Mouse (Mus musculus): Measurements from ENCODE around the gene Fn1.

The Fn1 gene

DNA sequence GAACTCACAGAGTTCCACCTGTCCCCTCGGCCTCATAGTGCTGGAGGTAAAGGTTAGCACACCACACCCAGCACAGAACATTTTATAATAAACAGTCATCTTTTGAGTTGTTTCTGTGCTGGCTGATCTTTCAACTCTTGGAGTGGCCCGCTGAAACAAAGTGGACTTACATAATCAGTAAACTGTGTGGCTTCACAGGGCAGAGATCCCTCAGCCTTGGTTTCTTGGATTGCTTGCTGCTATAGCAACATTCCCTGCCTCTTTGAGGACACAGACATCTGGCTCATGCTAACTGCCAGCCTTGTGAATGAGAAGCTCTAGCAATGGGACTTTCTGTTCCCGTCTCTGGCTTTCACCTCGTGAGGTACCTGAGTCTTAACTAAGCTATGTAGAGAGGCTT lies 73.5 kb downstream of the Fn1 start:
- POLR2A ChIA-PET = interaction anchor here in 3 of 4 experiments (0.5 to 15.3 kb wide), 22 partner anchors 9 to 216 kb away, joined by 3 to 141 read pairs (median 4); no protein-coding TSS in a partner anchor
- CTCF ChIA-PET = no interaction called here

DNA sequence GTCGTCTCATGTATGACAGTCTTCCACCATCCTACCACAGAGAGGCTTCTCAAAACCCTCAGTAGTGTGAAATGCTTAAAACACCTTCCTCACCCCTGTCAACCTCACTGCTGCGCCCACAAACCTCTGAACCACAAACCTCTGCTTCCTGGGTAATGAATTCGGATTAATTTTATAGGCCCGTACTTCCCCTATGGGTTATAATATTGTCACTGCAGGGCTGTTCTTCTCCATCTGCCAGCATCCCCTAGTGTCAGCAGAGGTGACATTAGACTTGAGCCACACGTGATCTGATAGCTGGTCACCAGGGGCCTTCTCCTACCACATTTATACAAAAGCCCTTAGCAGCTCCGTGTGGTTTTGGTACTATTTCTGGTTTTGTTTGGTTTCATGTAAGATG lies 76.2 kb downstream of the Fn1 start:
- POLR2A ChIA-PET = interaction anchor here (0.6 to 15.3 kb wide), 8 partner anchors 9 to 69 kb away, joined by 3 to 141 read pairs (median 6); partner anchors contain the start of gene Atic (in 2 of the 4)
- CTCF ChIA-PET = no interaction called here

DNA sequence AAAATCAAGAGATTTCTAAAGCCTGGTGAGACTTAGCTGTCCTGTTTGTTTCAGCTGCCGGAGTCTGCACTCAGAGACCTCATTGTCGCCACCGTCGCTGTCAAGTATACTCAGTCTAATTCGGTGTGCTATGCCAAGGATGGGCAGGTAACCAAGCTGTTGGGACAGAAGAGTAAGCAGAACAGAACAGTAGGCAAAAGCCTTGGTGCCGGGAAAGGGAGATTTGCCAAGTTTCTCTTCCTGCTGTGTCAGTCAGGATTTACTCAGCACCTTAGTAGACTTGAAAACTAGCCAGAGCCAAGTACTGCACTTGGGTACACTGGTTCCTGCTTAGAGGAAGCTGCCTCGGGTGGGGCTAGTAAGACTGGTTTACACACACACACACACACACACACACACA lies 77.0 kb downstream of the Fn1 start:
- ChIA-PET CTCF (no interaction called here), POLR2A (interaction anchor here in 1 of 4 experiments (0.9 to 15.3 kb wide), 9 partner anchors 9 to 75 kb away, joined by 3 to 141 read pairs (median 4); partner anchors contain the start of gene Atic)

DNA sequence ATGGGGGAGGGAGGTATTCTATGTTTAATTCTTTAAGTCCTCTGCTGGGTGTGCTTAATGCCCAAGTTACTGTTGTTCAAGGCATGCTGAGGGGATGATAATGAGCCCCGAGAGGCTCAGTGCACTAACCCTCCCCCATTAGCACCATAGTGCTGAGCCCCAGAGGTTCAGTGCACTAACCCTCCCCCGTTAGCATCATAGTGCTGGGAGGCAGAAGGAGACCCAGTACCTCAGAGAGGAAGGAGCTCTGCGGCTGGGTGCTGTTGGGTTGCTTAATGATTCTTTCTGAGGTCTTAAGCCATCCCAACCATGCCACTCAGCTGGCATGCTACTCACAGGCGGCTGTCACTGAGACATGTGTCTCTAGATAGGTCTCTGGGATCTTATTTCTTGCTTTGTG lies 82.9 kb downstream of the Fn1 start:
- CTCF ChIA-PET = interaction anchor here in 1 of 4 experiments (0.6 kb wide), 1 partner anchor 31 kb away, joined by 3 read pairs; no protein-coding TSS in a partner anchor
- POLR2A ChIA-PET = interaction anchor here in 2 of 4 experiments (0.6 to 2.2 kb wide), 10 partner anchors 8 to 599 kb away, joined by 3 to 7 read pairs (median 4); partner anchors contain the start of gene Atic (in 1 of the 2)

DNA sequence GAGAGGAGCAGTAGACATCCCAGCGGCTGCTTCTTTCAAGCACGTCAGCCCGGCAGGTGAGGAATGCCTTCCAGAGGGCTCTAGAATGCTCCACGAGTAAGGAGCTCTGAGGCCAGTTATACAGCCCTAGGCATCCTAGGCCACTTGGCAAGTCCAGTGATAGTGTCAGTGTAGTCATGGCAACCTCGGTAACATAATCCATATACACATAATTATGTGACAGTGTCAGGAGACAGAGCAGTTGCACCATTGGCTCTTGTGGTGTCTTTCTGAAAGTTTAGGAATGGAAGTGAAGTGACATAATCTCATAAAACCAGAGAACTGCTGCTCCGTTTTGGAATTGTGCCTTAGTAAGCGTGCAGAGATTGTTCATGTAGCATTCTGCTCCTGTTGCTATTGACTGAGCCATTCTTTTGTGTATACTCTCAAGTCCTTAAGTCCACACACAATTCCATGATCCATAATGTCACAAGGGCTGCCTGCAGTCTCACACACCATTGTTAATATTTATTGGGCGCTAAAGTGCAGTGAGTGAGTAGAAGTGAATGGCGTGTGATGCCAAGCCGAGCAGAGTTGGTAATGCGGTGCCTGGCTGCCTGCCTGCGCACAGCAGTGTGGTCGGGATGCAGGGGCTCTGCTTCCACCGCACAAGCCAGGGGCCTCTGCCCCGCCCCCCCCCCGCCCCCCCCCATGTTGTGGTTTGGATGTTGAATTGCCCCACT lies 85.0 kb downstream of the Fn1 start:
- CTCF ChIA-PET = no interaction called here
- POLR2A ChIA-PET = interaction anchor here in 2 of 4 experiments (1.1 to 3.2 kb wide), 5 partner anchors 11 to 78 kb away, joined by 3 to 33 read pairs (median 12); partner anchors contain the start of gene Atic (in 2 of the 2)

- POLR2A ChIA-PET = interaction anchor here in 2 of 4 experiments (0.7 to 1.5 kb wide), 5 partner anchors 8 to 79 kb away, joined by 3 read pairs; no protein-coding TSS in a partner anchor
These were observed 88.7 kb downstream of the Fn1 start for GRCm38 (mm10) chr1:71564291-71564690.

GRCm38 (mm10) chr1:71560626-71561025 lies 92.4 kb downstream of the Fn1 start:
- CTCF ChIA-PET = no interaction called here

More at GRCm38 (mm10) chr1:71564291-71564690, 88.7 kb downstream of the Fn1 start:
- CTCF ChIA-PET = no interaction called here

DNA sequence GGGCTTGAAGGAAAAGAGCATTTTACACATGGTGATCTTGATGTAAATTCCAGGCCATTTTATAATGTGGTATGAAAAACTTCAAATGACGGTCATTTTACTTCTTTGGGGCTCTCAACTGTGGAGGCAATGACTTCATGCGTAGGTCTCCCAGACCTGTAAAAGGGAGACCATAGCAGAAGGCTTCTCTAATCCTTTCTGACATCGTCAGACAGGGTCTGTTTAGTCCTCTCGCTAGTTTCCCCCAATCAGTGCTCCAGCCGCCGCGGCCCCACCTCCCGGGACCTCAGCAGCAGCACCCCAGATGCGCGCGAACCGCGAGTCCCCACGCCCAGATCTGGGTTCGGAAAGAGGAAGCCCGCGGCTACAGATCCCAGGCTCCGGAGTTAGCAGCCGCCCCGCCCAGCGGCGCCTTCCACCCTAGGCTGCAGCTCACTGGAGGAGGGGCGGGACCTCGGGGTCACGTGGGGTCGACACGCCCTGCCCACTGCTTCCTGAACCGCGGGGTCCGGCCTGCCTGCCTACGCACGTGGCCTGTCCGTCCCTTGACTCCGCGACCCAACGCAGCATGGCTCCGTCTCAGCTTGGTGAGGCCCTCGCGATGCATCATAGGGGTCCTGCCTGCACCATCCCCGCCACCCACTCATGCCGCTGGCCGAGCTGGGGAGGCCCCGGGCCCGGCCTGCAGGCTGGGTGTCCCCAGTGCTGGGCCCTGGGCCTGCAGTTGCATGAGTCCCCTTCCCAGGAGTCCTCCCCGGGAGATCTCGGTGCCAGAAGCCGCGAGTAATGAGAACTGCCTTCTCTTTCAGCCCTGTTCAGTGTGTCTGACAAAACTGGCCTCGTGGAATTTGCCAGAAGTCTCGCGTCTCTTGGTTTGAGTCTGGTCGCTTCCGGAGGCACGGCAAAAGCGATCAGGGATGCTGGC lies 96.0 kb downstream of the Fn1 start, which contains the start of gene Atic:
Atic (plus strand) TSS at position 463 of the 925 bp plus-strand sequence.
- CTCF ChIA-PET = interaction anchor here in 3 of 4 experiments (0.6 to 1.0 kb wide), 3 partner anchors 25 to 118 kb away, joined by 3 to 4 read pairs (median 3); no protein-coding TSS in a partner anchor
- POLR2A ChIA-PET = interaction anchor here in 3 of 4 experiments (0.5 to 3.3 kb wide), 34 partner anchors 9 to 632 kb away, joined by 3 to 17 read pairs (median 4); partner anchors contain the start of gene Bard1 (in 1 of the 3)

More at GRCm38 (mm10) chr1:71560626-71561025, 92.4 kb downstream of the Fn1 start:
- POLR2A ChIA-PET = interaction anchor here in 3 of 4 experiments (0.6 to 2.8 kb wide), 11 partner anchors 10 to 1392 kb away, joined by 3 to 7 read pairs (median 4); no protein-coding TSS in a partner anchor

- POLR2A ChIA-PET = interaction anchor here in 2 of 4 experiments (0.6 to 1.1 kb wide), 3 partner anchors 9 to 231 kb away, joined by 3 to 8 read pairs (median 5); no protein-coding TSS in a partner anchor
- CTCF ChIA-PET = interaction anchor here in 2 of 4 experiments (0.6 to 1.2 kb wide), 3 partner anchors 19 to 24 kb away, joined by 4 to 8 read pairs (median 4); no protein-coding TSS in a partner anchor
These were observed 102.3 kb downstream of the Fn1 start for GRCm38 (mm10) chr1:71550626-71551195.

- ChIA-PET POLR2A (interaction anchor here in 2 of 4 experiments (0.9 to 2.2 kb wide), 3 partner anchors 8 to 192 kb away, joined by 3 to 6 read pairs (median 3); no protein-coding TSS in a partner anchor), CTCF (no interaction called here)
These were observed 112.6 kb downstream of the Fn1 start for GRCm38 (mm10) chr1:71540437-71540836.

GRCm38 (mm10) chr1:71539641-71540040 lies 113.4 kb downstream of the Fn1 start:
- POLR2A ChIA-PET = interaction anchor here in 1 of 4 experiments (1.1 kb wide), 1 partner anchor 9 kb away, joined by 3 read pairs; no protein-coding TSS in a partner anchor
- CTCF ChIA-PET = no interaction called here

Data from embryonic stem cell, embryonic (primary cell).